Mouse (Mus musculus) brain, embryonic 14.5 days (tissue): Measurements from ENCODE around the gene Prkab2. TPM values are rescaled to one million over a fixed set of nuclear protein-coding genes. Genes with fewer than 3 reads are reported as not detected.

Experiments used
- DNase-seq: peaks from one replicate; pipeline ENCODE4 v3.0.0-alpha.2; 2011; ENCODE audit warnings: low read depth
- CTCF ChIP-seq: fragments of 200-500 bp; IDR thresholded peaks from 2 replicates; pipeline ENCODE4 v1.5.1; 2012; ENCODE audit warnings: inconsistent platforms, mild to moderate bottlenecking, moderate library complexity, borderline replicate concordance; ENCODE audit not compliant: insufficient read depth, insufficient read length; ENCODE audit errors: extremely low read depth
- POLR2A ChIP-seq: fragments of 200-500 bp; IDR thresholded peaks from 2 replicates; pipeline ENCODE4 v1.6.1; 2012; ENCODE audit warnings: mild to moderate bottlenecking, inconsistent platforms, borderline replicate concordance; ENCODE audit not compliant: poor library complexity, insufficient read depth, insufficient read length, severe bottlenecking; ENCODE audit errors: extremely low read depth
- polyA plus RNA-seq: library from polyadenylated mRNA; depleted of rRNA; stranded (reverse); fragments of >200 nt; gene quantifications from 2 replicates; pipeline ENCODE4 v1.2.3, GENCODE M21; 2012

Prkab2 gene
- polyA plus RNA-seq, 1 experiment = 18.4 TPM

DNA sequence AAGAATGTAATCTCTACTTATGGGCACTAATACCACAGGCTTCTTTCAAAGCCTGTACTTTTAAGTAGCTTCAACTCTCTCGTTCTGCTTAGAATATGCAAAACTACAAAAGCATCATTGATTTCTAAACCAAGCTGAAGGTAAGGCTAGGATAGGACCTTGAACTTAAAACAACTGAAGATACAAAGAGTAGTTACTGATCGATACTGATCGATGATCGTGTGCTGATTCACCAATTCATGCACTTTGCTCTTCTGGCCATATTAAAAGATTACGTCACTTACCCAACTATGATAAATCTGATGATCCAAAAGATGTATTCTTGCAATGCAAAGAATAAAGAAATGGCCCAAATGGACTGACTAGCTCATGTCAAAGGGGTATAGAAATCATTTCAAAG lies 4.2 kb upstream of the Prkab2 start:
- no peak for DNase-seq
- no peak for TF ChIP-seq POLR2A
- TF ChIP-seq CTCF = no peak

DNA sequence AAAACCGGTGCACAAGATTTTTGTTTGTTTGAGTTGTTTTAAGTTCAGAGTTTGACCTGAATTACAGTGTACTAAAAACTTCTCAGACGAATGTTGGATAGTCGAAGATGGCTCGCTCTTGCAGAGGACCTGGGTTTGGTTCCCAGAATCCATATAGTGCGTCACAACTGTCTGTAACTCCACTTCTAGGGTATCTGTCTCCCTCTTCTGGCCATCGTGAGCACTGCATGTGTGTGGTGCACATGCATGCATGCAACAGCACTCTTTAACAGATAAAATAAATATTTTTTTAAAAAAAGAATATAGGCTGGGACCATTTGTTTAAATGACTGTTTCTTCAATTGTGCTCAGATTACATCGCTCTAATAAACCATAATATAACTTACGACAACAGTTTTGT lies 3.1 kb upstream of the Prkab2 start:
- no peak for DNase-seq

DNA sequence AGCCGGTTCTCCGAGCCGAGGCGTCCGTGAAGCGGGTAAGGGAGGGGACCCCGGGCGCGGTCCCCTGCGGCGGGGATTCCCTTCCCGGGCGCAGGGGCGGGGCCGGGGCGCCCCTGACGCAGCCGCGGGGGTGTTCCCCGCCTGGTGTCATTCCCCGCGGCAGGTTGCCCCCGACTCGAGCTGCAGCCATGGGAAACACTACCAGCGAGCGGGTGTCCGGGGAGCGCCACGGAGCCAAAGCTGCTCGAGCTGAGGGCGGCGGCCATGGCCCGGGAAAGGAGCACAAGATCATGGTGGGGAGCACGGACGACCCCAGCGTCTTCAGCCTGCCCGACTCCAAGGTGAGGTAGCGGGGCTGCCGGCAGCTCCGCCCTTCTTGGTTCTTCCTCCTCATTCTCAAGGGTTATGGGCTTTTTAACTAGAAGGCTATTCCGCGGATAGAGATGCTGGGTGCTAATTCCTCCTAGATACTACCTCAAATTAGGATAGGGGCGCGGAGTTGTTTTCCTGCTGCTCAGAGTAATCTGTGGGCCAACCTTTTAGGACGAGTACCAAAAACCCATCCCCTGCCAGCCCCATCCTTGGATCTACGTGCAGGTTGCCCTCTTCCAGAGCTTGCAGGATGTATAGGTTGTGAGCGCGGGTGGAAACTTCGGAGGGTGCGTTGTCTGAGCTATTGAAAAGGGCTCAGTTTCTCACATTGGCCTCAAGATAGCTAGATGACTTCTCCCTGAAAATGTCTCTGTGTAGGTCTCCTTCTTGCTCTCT lies 617 bp downstream of the Prkab2 start:
- DNase-seq = no peak
- TF ChIP-seq CTCF = no peak
- TF ChIP-seq POLR2A = no peak

More for the DNA sequence above, 3.1 kb upstream of the Prkab2 start:
- TF ChIP-seq POLR2A (no peak), CTCF (peak; percentile 20; the same call in 1 of the 2 replicates)

GRCm38 (mm10) chr3:97659746-97660145 lies 1.8 kb downstream of the Prkab2 start:
- DNase-seq = no peak
- TF ChIP-seq CTCF (no peak), POLR2A (no peak)

DNA sequence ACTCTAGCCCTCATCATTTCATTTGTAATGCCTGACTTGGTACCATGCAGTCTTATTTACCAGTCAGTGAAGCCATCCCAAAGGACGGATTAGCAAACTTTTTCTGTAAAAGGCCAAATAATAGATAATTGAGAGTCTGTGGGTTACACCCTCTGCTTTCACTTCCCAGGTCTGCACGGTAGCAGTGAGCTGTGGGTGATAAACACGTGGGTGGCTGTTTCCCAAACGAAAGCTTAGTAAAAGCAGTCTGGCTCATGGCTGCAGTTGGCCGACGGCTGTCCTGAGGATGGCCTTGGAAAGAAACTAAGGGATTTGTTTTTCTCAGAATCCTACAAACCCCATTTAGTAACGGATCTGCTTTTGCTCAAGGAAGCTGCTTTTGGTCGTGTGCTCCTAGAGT lies 3.2 kb downstream of the Prkab2 start:
- TF ChIP-seq POLR2A (no peak), CTCF (no peak)
- DNase-seq = no peak

DNA sequence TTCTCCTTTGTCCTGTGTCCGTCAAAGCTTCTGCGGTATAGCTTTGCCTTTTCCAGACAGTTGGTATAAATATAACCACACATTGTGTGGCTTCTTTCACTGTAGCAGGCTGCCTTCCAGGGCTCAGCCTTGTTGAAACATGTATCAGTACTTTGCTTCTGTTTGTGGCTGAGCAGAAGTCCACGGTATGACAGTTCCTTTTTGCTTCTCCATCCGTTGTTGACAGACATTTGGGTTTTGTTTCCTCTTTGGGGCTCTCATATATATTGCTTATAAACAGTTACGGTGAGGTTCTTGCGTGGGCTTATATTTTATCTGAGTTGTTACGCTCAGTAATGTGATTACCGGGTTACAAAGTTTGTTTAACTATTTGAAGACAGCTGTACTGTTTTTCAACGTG lies 7.5 kb downstream of the Prkab2 start:
- no peak for DNase-seq
- TF ChIP-seq POLR2A = no peak
- no peak for TF ChIP-seq CTCF

DNA sequence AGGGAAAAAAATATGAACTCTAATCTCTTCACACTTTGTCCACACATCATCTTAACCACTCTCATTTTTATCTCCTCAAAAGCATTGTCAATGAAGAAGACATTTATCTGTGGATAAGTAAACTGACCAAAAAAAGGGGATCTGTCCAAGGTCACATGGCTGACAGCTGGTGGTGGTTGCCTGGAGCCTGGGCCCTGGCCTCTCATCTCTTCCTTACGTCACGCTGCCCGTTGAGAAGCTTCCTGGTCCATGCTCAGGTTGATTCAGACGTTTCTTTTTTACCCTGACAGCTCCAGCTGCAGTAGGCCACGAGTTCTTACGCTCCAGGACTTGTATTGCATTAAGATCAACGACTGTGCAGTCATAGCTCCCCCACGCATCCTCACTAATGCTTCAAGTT lies 8.2 kb downstream of the Prkab2 start:
- TF ChIP-seq CTCF = no peak
- TF ChIP-seq POLR2A = no peak
- no peak for DNase-seq

- no peak for DNase-seq
- TF ChIP-seq CTCF = no peak
- TF ChIP-seq POLR2A = no peak
Measured at GRCm38 (mm10) chr3:97667093-97667675, 9.2 kb downstream of the Prkab2 start.

GRCm38 (mm10) chr3:97674644-97675110 lies 16.7 kb downstream of the Prkab2 start, which contains the start of gene Gm17651:
Gm17651 (minus strand) TSS chr3:97674694.
- no peak for DNase-seq
- TF ChIP-seq POLR2A = no peak
- no peak for TF ChIP-seq CTCF

- no peak for TF ChIP-seq CTCF
Measured at GRCm38 (mm10) chr3:97676126-97676525, 18.1 kb downstream of the Prkab2 start.

DNA sequence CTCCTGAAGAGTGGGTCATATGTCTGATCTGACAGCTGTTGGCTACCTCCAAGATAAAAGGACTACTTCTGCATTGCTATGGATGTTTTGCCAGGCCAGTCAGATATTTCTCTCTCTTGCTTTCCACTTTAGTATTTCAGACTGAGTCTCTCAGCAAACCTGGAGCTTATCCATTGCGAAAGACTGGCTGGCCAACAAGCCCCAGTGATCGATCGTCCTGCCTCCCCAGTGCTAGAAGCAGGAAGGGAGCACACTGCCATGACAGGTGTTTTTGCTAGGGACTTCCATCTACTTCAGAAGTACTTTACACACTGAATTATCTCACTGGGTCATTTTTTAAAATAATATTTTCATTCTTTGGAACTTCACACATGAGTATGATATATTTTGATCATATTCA lies 20.4 kb downstream of the Prkab2 start:
- no peak for DNase-seq
- TF ChIP-seq CTCF (no peak), POLR2A (no peak)

More at GRCm38 (mm10) chr3:97676126-97676525, 18.1 kb downstream of the Prkab2 start:
- no peak for DNase-seq

- TF ChIP-seq POLR2A = no peak
- peak; percentile 86 for TF ChIP-seq CTCF
- peak; percentile 78 for DNase-seq
Measured at GRCm38 (mm10) chr3:97680631-97681320, 22.8 kb downstream of the Prkab2 start.
